Mouse (Mus musculus): Measurements from ENCODE around the gene Zdhhc17. TPM values are rescaled to one million over a fixed set of nuclear protein-coding genes. Genes with fewer than 3 reads are reported as not detected.

Gene Zdhhc17
- polyA plus RNA-seq, 1 experiment from 2014 or later = 58.7 TPM

GRCm38 (mm10) chr10:110931913-110932560, 77.9 kb downstream of the Zdhhc17 start:
- H3K4me1 ChIP-seq (replicated peaks) = peaks cover 27% of the 10 kb centered on the region
- H3K4me2 ChIP-seq (replicated peaks) = peak overlapping the region; percentile 33
- 0 out of 2 replicates have a peak overlapping the region, but pooled peaks have one; percentile 0 for H3K4me3 ChIP-seq (replicated peaks)
- no peak overlapping the region for H3K9ac ChIP-seq (replicated peaks)
- no peaks in the 10 kb centered on the region for H3K27me3 ChIP-seq
- 53% methylated on average over 20 of the region's 20 CpGs for WGBS
- no peaks in the 10 kb centered on the region for H3K9me3 ChIP-seq
- ATAC-seq = peak; percentile 78
- H3K36me3 ChIP-seq = no peaks in the 10 kb centered on the region
- peak overlapping the region; percentile 63 for H3K27ac ChIP-seq

- ATAC-seq = peak; percentile 55
- no peaks in the 10 kb centered on the region for H3K27me3 ChIP-seq
- H3K9me3 ChIP-seq = no peaks in the 10 kb centered on the region
- 37% methylated on average over 13 of the region's 13 CpGs for WGBS
- H3K4me2 ChIP-seq (replicated peaks) = peak overlapping the region; percentile 33
- H3K27ac ChIP-seq = peak overlapping the region; percentile 63
- H3K9ac ChIP-seq (replicated peaks) = no peak overlapping the region
- 0 out of 2 replicates have a peak overlapping the region, but pooled peaks have one; percentile 0 for H3K4me3 ChIP-seq (replicated peaks)
- peaks cover 28% of the 10 kb centered on the region for H3K4me1 ChIP-seq (replicated peaks)
- no peaks in the 10 kb centered on the region for H3K36me3 ChIP-seq
Measured at GRCm38 (mm10) chr10:110931161-110931912, 78.6 kb downstream of the Zdhhc17 start.

- Histone ChIP-seq H3K36me3 (no peaks in the 10 kb centered on the region), H3K4me1 (replicated peaks) (peaks cover 35% of the 10 kb centered on the region), H3K4me3 (replicated peaks) (no peak overlapping the region), H3K9ac (replicated peaks) (no peak overlapping the region), H3K27ac (no peak overlapping the region), H3K4me2 (replicated peaks) (no peak overlapping the region), H3K27me3 (no peaks in the 10 kb centered on the region), H3K9me3 (no peaks in the 10 kb centered on the region)
- ATAC-seq = 0 out of 2 replicates have a peak, but pooled peaks have one; percentile 10
- WGBS = 53% methylated on average over 4 of the region's 4 CpGs
Measured at GRCm38 (mm10) chr10:110929756-110930155, 80.2 kb downstream of the Zdhhc17 start.

GRCm38 (mm10) chr10:110927491-110927890, 82.4 kb downstream of the Zdhhc17 start:
- H3K9ac ChIP-seq (replicated peaks) = no peak overlapping the region
- peaks cover 38% of the 10 kb centered on the region for H3K4me1 ChIP-seq (replicated peaks)
- 83% methylated on average over 11 of the region's 11 CpGs for WGBS
- H3K4me3 ChIP-seq (replicated peaks) = no peak overlapping the region
- H3K36me3 ChIP-seq = no peaks in the 10 kb centered on the region
- ATAC-seq = no peak
- no peaks in the 10 kb centered on the region for H3K27me3 ChIP-seq
- no peak overlapping the region for H3K4me2 ChIP-seq (replicated peaks)
- no peak overlapping the region for H3K27ac ChIP-seq
- no peaks in the 10 kb centered on the region for H3K9me3 ChIP-seq

- Histone ChIP-seq H3K9ac (replicated peaks) (no peak overlapping the region), H3K4me1 (replicated peaks) (peaks cover 36% of the 10 kb centered on the region), H3K4me3 (replicated peaks) (no peak overlapping the region), H3K27ac (no peak overlapping the region), H3K4me2 (replicated peaks) (no peak overlapping the region), H3K9me3 (no peaks in the 10 kb centered on the region), H3K36me3 (no peaks in the 10 kb centered on the region), H3K27me3 (peaks cover 2% of the 10 kb centered on the region; the same call in 1 of the 2 replicates)
- ATAC-seq = no peak
- 82% methylated on average over 9 of the region's 9 CpGs for WGBS
Measured at GRCm38 (mm10) chr10:110922612-110923011, 87.3 kb downstream of the Zdhhc17 start.

- no peaks in the 10 kb centered on the region for H3K36me3 ChIP-seq
- no peak overlapping the region for H3K27ac ChIP-seq
- peaks cover 2% of the 10 kb centered on the region; the same call in 1 of the 2 replicates for H3K27me3 ChIP-seq
- H3K9me3 ChIP-seq = no peaks in the 10 kb centered on the region
- WGBS = 78% methylated on average over 3 of the region's 3 CpGs
- H3K4me1 ChIP-seq (replicated peaks) = peaks cover 36% of the 10 kb centered on the region
- no peak overlapping the region for H3K9ac ChIP-seq (replicated peaks)
- H3K4me2 ChIP-seq (replicated peaks) = peak overlapping the region; percentile 85
- peak overlapping the region; percentile 10; the same call in 1 of the 2 replicates for H3K4me3 ChIP-seq (replicated peaks)
- no peak for ATAC-seq
Measured at GRCm38 (mm10) chr10:110921890-110922289, 88.0 kb downstream of the Zdhhc17 start.

- H3K27ac ChIP-seq = peak overlapping the region; percentile 62
- WGBS = 1% methylated on average over 15 of the region's 15 CpGs
- H3K4me1 ChIP-seq (replicated peaks) = peaks cover 28% of the 10 kb centered on the region
- no peaks in the 10 kb centered on the region for H3K36me3 ChIP-seq
- no peaks in the 10 kb centered on the region for H3K9me3 ChIP-seq
- peaks cover 2% of the 10 kb centered on the region; the same call in 1 of the 2 replicates for H3K27me3 ChIP-seq
- peak overlapping the region; percentile 85 for H3K4me2 ChIP-seq (replicated peaks)
- H3K4me3 ChIP-seq (replicated peaks) = peak overlapping the region; percentile 60
- ATAC-seq = peak; percentile 76
- peak overlapping the region; percentile 78 for H3K9ac ChIP-seq (replicated peaks)
Measured at GRCm38 (mm10) chr10:110920368-110920950, 89.5 kb downstream of the Zdhhc17 start.

- peak within 1 kb of the TSS; percentile 85 for H3K4me2 ChIP-seq (replicated peaks)
- peak; percentile 95 for ATAC-seq
- WGBS = under 1% methylated on average over 67 of the region's 67 CpGs
Measured at GRCm38 (mm10) chr10:110919531-110920343, 90.2 kb downstream of the Zdhhc17 start, which contains the start of gene Csrp2. Csrp2 (plus strand) TSS chr10:110919789.

GRCm38 (mm10) chr10:110918414-110919391, 91.2 kb downstream of the Zdhhc17 start:
- no peaks in the 10 kb centered on the region for H3K36me3 ChIP-seq
- H3K27ac ChIP-seq = no peak overlapping the region
- H3K4me1 ChIP-seq (replicated peaks) = peaks cover 28% of the 10 kb centered on the region
- H3K4me3 ChIP-seq (replicated peaks) = peak overlapping the region; percentile 60
- H3K4me2 ChIP-seq (replicated peaks) = peak overlapping the region; percentile 85
- no peaks in the 10 kb centered on the region for H3K9me3 ChIP-seq
- peak overlapping the region; percentile 78 for H3K9ac ChIP-seq (replicated peaks)
- ATAC-seq = 0 out of 2 replicates have a peak, but pooled peaks have one; percentile 3
- H3K27me3 ChIP-seq = peaks cover 2% of the 10 kb centered on the region; the same call in 1 of the 2 replicates
- 18% methylated on average over 26 of the region's 26 CpGs for WGBS

More at GRCm38 (mm10) chr10:110919531-110920343, 90.2 kb downstream of the Zdhhc17 start, which contains the start of gene Csrp2:
- Histone ChIP-seq H3K9ac (replicated peaks) (peak within 1 kb of the TSS; percentile 78), H3K36me3 (no peaks in the 10 kb centered on the region), H3K4me3 (replicated peaks) (peak within 1 kb of the TSS; percentile 60), H3K4me1 (replicated peaks) (peaks cover 28% of the 10 kb centered on the region), H3K9me3 (no peaks in the 10 kb centered on the region), H3K27ac (peak within 1 kb of the TSS; percentile 62), H3K27me3 (peaks cover 2% of the 10 kb centered on the region; the same call in 1 of the 2 replicates)

- ATAC-seq = no peak
- H3K4me2 ChIP-seq (replicated peaks) = no peak overlapping the region
- no peaks in the 10 kb centered on the region for H3K9me3 ChIP-seq
- H3K4me1 ChIP-seq (replicated peaks) = peaks cover 26% of the 10 kb centered on the region
- no peaks in the 10 kb centered on the region for H3K36me3 ChIP-seq
- WGBS = 95% methylated on average over 6 of the region's 6 CpGs
- H3K27ac ChIP-seq = no peak overlapping the region
- H3K9ac ChIP-seq (replicated peaks) = no peak overlapping the region
- H3K27me3 ChIP-seq = peaks cover 2% of the 10 kb centered on the region; the same call in 1 of the 2 replicates
- no peak overlapping the region for H3K4me3 ChIP-seq (replicated peaks)
Measured at GRCm38 (mm10) chr10:110917521-110917920, 92.4 kb downstream of the Zdhhc17 start.
